Mouse (Mus musculus) hindbrain, embryonic 13.5 days (tissue): ENCODE results near the gene Zmiz1. TPM values are rescaled to one million over a fixed set of nuclear protein-coding genes. Genes with fewer than 3 reads are reported as not detected.

Experiments
- ATAC-seq: fragments of 200-750 bp; cut with Nextera tagmentation; 2 replicates; pipeline ENCODE4 v1.8.0; 2017; ENCODE audit warnings: moderate TSS enrichment; ENCODE audit not compliant: low FRiP score
- H3K27ac ChIP-seq: fragments of 300-500 bp; sonication (generic); 2 replicates; pipeline ENCODE4 v1.5.1; 2015; ENCODE audit warnings: inconsistent platforms, mild to moderate bottlenecking, moderate library complexity
- H3K27me3 ChIP-seq: fragments of 300-500 bp; sonication (generic); 2 replicates; pipeline ENCODE4 v1.6.1; 2015; ENCODE audit warnings: mild to moderate bottlenecking, inconsistent platforms
- H3K36me3 ChIP-seq: fragments of 300-500 bp; sonication (generic); 2 replicates; pipeline ENCODE4 v1.6.1; 2015; ENCODE audit warnings: mild to moderate bottlenecking, inconsistent platforms
- H3K4me1 ChIP-seq: fragments of 300-500 bp; sonication (generic); replicated peaks from 2 replicates; pipeline ENCODE4 v1.6.1; 2015; ENCODE audit warnings: inconsistent platforms
- H3K4me2 ChIP-seq: fragments of 300-500 bp; sonication (generic); 2 replicates; pipeline ENCODE4 v1.6.1; 2015; ENCODE audit warnings: inconsistent platforms, mild to moderate bottlenecking, moderate library complexity
- H3K4me3 ChIP-seq: fragments of 300-500 bp; sonication (generic); 2 replicates; pipeline ENCODE4 v1.5.1; 2015; ENCODE audit warnings: mild to moderate bottlenecking, inconsistent platforms
- H3K9ac ChIP-seq: fragments of 300-500 bp; sonication (generic); 2 replicates; pipeline ENCODE4 v1.6.1; 2015; ENCODE audit warnings: mild to moderate bottlenecking, inconsistent platforms
- H3K9me3 ChIP-seq: fragments of 300-500 bp; sonication (generic); 2 replicates; pipeline ENCODE4 v1.6.1; 2016; ENCODE audit warnings: inconsistent platforms
- WGBS: fragments of 180-500 bp; shearing (Covaris S2); methylation state at CpG from one replicate; pipeline ENCODE4 v1.1.7; 2015; 5-methylcytosine and 5-hydroxymethylcytosine counted together
- polyA plus RNA-seq: library from polyadenylated mRNA; unstranded; fragments of >200 nt; fragmentation: Nextera tagmentation; extraction: Ambion mirVana; gene quantifications from 2 replicates; pipeline ENCODE4 v1.2.1, GENCODE M21; 2015

Gene Zmiz1
- polyA plus RNA-seq, 1 experiment from 2014 or later: 58.5 TPM

DNA sequence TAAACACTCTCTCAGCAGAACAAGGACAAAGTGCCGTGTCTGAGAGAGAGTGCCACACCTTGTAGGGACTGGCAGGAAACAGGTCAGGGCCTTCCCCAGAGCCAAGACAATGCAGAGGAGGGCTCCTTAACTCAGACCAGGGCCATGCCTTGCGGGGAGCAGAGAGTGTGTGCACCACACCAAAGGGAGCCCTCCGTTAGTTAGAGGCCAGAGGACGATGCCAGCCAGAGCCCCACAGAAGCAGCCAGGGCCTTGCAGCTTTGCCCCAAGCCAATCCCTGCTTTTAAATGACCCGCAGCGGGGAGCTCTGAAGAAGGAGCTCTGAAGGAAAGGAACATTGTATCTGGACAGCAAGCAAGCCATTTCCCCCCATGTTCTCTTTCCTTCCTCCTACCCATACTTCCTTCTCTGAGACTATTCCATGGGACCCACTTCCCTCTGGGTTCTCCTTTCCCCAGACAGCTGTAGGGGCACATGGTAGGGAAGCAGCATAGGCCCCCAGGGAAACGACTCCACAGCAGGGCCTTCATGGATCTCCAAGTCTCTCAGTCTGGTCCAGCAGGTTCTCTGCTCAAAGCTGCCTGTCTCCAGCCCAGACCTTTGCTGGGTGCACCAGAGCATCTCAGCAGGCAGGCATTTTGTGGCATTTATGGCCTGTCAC, 204.8 kb downstream of the Zmiz1 start:
- no peak for ATAC-seq
- Histone ChIP-seq H3K4me3 (no peak overlapping the region), H3K9ac (peak overlapping the region; percentile 43), H3K9me3 (no peaks in the 10 kb centered on the region), H3K36me3 (peaks cover 78% of the 10 kb centered on the region), H3K4me1 (peaks cover 28% of the 10 kb centered on the region), H3K4me2 (no peak overlapping the region), H3K27ac (peak overlapping the region; percentile 79), H3K27me3 (no peaks in the 10 kb centered on the region)
- 80% methylated on average over 7 of the region's 7 CpGs for WGBS

DNA sequence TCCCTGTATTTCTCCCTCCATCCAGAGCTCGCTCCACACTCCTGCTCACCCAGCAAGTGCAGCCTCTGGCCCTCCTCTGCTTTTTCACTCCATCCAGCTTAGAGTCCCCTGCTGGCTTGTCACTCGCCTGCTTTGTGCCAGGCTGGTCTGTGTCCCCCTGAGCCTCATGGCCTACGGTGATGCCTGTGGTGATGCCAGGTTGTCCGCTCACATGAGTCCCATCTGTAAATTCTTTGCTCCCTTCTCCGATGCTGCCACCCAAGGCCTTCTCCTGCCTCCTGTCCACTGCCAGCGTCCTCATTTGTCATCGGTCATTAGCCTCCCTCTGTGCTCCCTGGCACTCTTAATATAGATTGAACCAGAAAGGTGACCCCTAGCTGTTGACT, 205.3 kb downstream of the Zmiz1 start:
- H3K36me3 ChIP-seq: peaks cover 76% of the 10 kb centered on the region
- H3K4me1 ChIP-seq: peaks cover 28% of the 10 kb centered on the region
- peak overlapping the region; percentile 43; the same call in 1 of the 2 replicates for H3K9ac ChIP-seq
- H3K4me3 ChIP-seq: no peak overlapping the region
- H3K4me2 ChIP-seq: no peak overlapping the region
- H3K27ac ChIP-seq: peak overlapping the region; percentile 79
- WGBS: 46% methylated on average over 6 of the region's 7 CpGs
- no peak for ATAC-seq
- H3K9me3 ChIP-seq: no peaks in the 10 kb centered on the region
- no peaks in the 10 kb centered on the region for H3K27me3 ChIP-seq

GRCm38 (mm10) chr14:25665314-25665970, 206.5 kb downstream of the Zmiz1 start:
- H3K27ac ChIP-seq: peak overlapping the region; percentile 69
- ATAC-seq: no peak
- 73% methylated on average over 19 of the region's 19 CpGs for WGBS
- no peak overlapping the region for H3K4me3 ChIP-seq
- H3K4me1 ChIP-seq: peaks cover 24% of the 10 kb centered on the region
- H3K9ac ChIP-seq: no peak overlapping the region
- H3K36me3 ChIP-seq: peaks cover 65% of the 10 kb centered on the region
- no peaks in the 10 kb centered on the region for H3K27me3 ChIP-seq
- no peak overlapping the region for H3K4me2 ChIP-seq
- no peaks in the 10 kb centered on the region for H3K9me3 ChIP-seq

GRCm38 (mm10) chr14:25666668-25667376, 207.8 kb downstream of the Zmiz1 start:
- H3K27ac ChIP-seq: no peak overlapping the region
- no peak overlapping the region for H3K9ac ChIP-seq
- peaks cover 21% of the 10 kb centered on the region for H3K4me1 ChIP-seq
- H3K4me2 ChIP-seq: no peak overlapping the region
- no peak overlapping the region for H3K4me3 ChIP-seq
- ATAC-seq: no peak
- peaks cover 51% of the 10 kb centered on the region for H3K36me3 ChIP-seq
- H3K27me3 ChIP-seq: no peaks in the 10 kb centered on the region
- no peaks in the 10 kb centered on the region for H3K9me3 ChIP-seq
- WGBS: 84% methylated on average over 2 of the region's 2 CpGs

GRCm38 (mm10) chr14:25667587-25667986, 208.6 kb downstream of the Zmiz1 start:
- peaks cover 21% of the 10 kb centered on the region for H3K4me1 ChIP-seq
- no peak overlapping the region for H3K9ac ChIP-seq
- H3K9me3 ChIP-seq: no peaks in the 10 kb centered on the region
- H3K36me3 ChIP-seq: peaks cover 43% of the 10 kb centered on the region
- 73% methylated on average over 3 of the region's 3 CpGs for WGBS
- no peak overlapping the region for H3K27ac ChIP-seq
- no peaks in the 10 kb centered on the region for H3K27me3 ChIP-seq
- H3K4me2 ChIP-seq: no peak overlapping the region
- no peak for ATAC-seq
- no peak overlapping the region for H3K4me3 ChIP-seq

DNA sequence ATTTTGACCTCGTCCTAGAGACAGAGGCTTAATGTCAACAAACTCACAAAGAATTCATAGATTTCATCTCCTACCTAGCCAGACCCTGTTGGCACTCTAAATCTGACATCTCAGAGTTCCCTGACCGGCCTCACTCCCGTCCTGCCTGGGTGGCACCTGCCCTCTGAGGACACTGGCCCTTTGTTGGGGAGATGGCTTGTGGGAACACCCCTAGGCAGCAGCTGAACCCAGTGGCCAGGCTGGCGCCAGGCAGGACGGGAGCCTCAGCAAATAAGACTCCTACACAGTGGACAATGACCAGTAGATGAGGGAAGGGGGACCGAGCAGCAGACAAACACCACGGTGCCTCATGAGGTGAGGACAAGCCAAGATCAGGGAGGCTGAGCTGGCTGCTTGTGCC, 220.6 kb downstream of the Zmiz1 start:
- Histone ChIP-seq H3K9me3 (no peaks in the 10 kb centered on the region), H3K36me3 (no peaks in the 10 kb centered on the region), H3K4me2 (no peak overlapping the region), H3K4me3 (no peak overlapping the region), H3K9ac (no peak overlapping the region), H3K27me3 (no peaks in the 10 kb centered on the region), H3K27ac (no peak overlapping the region), H3K4me1 (no peaks in the 10 kb centered on the region)
- WGBS: 72% methylated on average over 7 of the region's 7 CpGs
- no peak for ATAC-seq

GRCm38 (mm10) chr14:25682020-25682419, 223.0 kb downstream of the Zmiz1 start:
- Histone ChIP-seq H3K36me3 (no peaks in the 10 kb centered on the region), H3K27ac (no peak overlapping the region), H3K4me3 (no peak overlapping the region), H3K4me1 (no peaks in the 10 kb centered on the region), H3K4me2 (no peak overlapping the region), H3K9me3 (no peaks in the 10 kb centered on the region), H3K9ac (no peak overlapping the region), H3K27me3 (no peaks in the 10 kb centered on the region)
- ATAC-seq: no peak
- WGBS: 84% methylated on average over 6 of the region's 6 CpGs

- Histone ChIP-seq H3K4me2 (no peak overlapping the region), H3K9ac (no peak overlapping the region), H3K36me3 (no peaks in the 10 kb centered on the region), H3K4me1 (no peaks in the 10 kb centered on the region), H3K27me3 (peaks cover 5% of the 10 kb centered on the region; the same call in 1 of the 2 replicates), H3K4me3 (no peak overlapping the region), H3K27ac (no peak overlapping the region), H3K9me3 (no peaks in the 10 kb centered on the region)
- ATAC-seq: no peak
- WGBS: 80% methylated on average over 7 of the region's 7 CpGs
Observed at GRCm38 (mm10) chr14:25686216-25686945, 227.4 kb downstream of the Zmiz1 start.

GRCm38 (mm10) chr14:25686983-25687901, 228.3 kb downstream of the Zmiz1 start:
- H3K4me1 ChIP-seq: no peaks in the 10 kb centered on the region
- H3K9me3 ChIP-seq: no peaks in the 10 kb centered on the region
- H3K4me2 ChIP-seq: no peak overlapping the region
- no peak for ATAC-seq
- peaks cover 5% of the 10 kb centered on the region; the same call in 1 of the 2 replicates for H3K27me3 ChIP-seq
- H3K36me3 ChIP-seq: no peaks in the 10 kb centered on the region
- no peak overlapping the region for H3K4me3 ChIP-seq
- H3K9ac ChIP-seq: no peak overlapping the region
- 90% methylated on average over 10 of the region's 10 CpGs for WGBS
- no peak overlapping the region for H3K27ac ChIP-seq

DNA sequence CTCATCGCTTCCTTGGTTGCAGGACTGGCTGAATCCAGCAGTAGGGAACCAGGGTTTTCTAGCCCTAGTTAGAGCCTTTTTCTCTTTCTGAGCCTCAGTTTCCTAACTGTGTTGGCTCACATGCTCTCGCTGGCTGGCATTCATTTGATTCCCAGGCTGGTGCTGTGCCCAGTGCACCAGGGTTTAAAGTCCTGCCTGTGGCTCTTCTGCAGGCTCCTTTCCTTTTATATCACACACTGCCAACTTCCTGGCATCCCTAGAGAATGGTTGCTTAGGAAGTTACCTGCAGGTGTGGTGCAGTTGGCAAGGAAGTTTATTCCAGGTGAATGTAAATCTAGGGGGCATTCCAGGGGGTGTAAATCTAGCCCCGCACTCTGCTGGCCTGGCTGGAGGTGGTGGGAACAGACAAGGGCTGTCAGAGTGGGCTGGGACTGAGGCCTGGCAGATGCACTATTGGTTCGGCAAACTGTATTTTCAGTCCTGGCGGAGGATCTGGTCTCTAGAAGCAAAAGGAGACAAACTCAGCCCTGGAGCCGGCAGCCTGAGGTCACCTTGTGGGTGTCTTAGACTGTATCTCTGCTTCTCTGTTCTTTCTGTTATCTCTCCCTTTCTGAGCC, 234.4 kb downstream of the Zmiz1 start:
- H3K36me3 ChIP-seq: peaks cover 26% of the 10 kb centered on the region
- peak; percentile 18; the same call in 1 of the 2 replicates for ATAC-seq
- H3K4me1 ChIP-seq: peaks cover 28% of the 10 kb centered on the region
- H3K4me3 ChIP-seq: peak overlapping the region; percentile 82
- H3K4me2 ChIP-seq: peak overlapping the region; percentile 98
- no peaks in the 10 kb centered on the region for H3K9me3 ChIP-seq
- 69% methylated on average over 6 of the region's 6 CpGs for WGBS
- peaks cover 5% of the 10 kb centered on the region; the same call in 1 of the 2 replicates for H3K27me3 ChIP-seq
- peak overlapping the region; percentile 51 for H3K9ac ChIP-seq
- peak overlapping the region; percentile 66 for H3K27ac ChIP-seq
